Mouse (Mus musculus): Measurements from ENCODE around the gene Gm10570.

The Gm10570 gene

DNA sequence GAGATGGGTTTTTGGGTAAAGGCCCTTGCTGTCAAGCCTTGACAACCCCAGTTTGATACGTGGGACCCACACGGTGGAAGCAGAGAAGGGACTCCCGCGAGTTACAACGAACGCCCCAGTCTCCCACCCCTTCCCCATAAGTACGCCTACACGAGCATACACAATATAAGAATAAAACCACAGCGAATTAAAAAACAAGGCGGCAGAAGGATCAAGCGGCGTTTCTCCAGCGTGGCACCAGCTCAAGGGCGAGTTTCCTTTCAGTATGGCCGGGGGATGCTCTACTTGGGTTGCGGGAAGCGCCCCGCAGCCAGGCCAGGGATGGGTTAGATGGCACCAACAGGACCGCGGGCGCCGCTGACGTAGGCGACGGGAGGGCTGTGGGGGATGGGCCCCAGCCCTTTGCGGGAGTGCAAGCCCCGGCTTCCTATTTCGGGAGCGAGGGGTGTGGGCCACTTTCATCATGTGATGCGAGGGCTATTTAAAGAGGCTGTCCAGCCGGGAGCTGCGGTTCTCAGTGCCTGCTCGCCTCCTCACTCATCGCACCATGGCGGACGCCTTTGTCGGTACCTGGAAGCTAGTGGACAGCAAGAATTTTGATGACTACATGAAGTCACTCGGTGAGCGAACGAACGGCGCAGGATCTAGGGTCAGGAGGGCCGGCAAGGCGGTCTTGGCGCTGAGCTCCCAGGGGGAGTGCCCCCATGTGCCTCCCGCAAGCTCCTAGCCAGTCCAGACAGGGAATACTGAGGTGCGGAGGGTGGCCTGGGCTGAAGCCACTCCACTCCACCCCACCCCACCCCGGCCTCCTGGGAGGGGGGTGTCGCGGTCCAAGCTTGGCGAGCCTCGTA is at the start of gene Gm10570, which contains the start of gene Fabp3:
Gm10570 (minus strand) TSS at position 444 of the 851 bp plus-strand sequence.
Fabp3 (plus strand) TSS at position 365 of the 851 bp plus-strand sequence.
- no peak for DNase-seq (ENCODE audit: low spot score)

DNA sequence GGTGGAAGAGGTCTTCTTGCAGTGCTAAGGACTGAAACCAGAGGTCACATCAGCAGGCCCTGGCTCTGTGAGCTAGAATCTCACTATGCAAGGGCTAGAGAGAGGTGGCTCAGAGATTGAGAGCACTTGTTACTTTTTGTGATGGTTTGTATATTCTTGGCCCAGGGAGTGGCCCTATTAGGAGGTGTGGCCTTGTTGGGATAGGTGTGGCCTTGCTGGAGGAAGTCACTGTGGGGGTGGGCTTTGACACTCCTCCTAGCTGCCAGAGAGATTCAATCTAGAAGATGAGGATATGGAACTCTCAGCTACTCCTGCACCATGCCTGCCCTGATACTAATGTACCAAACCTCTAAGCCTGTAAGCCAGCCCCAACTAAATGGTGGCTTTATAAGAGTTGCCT is 49.5 kb upstream of the Gm10570 start:
- no peak for DNase-seq (ENCODE audit: low spot score)

DNA sequence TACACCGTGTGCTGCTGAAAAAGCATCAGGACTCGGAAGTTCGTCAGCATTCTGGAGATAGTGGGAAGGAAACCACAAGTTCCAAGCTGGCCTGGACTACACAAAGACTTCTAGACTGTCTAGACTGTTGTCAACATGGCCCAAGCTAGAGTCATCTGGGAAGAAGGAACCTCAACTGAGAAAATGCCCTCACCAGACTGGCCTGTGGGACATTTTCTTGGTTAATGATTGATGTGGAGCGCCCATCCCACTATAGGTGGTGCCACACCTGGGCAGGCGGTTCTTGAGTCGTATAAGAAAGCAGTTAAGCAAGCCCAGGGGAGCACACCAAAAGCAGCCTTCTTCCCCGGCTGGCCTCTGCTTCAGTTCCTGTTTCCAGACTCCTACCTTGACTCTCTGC is 44.1 kb upstream of the Gm10570 start:
- no peak for DNase-seq (ENCODE audit: low spot score)

DNA sequence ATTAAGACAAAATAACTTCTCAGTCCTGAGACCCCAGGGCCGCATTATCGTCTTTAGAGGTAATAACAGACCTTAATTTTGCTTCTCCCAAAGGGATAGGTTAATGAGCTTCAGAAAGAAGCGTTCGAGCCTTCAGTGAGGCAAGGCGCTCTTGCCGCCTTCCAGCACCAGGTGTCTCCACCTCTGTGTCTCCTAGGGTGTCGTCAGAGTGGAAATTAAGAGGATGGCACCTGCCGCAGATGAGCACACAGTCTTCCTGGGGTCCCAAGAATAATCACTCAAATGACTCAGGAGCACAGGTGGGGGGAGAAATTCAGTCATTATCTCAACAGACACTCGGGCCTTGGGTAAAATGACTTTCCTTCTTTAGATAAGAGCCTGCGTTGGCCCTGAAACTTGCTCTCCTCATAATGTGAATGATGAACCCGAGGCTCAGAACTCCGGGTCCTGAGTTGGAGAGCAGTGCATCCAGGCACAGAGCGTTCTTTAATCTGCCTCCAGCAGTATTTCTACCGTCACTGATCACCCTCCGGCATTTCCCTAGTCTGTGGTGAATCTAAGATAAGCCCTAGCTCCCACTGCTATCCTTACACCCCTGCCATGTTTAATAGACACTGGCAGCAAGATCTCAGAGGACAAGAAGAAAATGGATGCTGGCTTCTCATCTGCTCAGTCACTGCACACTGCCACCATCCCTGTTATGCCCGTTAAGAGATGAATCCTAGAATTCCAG is 42.4 kb upstream of the Gm10570 start:
- DNase-seq (ENCODE audit: low spot score), result no peak

DNA sequence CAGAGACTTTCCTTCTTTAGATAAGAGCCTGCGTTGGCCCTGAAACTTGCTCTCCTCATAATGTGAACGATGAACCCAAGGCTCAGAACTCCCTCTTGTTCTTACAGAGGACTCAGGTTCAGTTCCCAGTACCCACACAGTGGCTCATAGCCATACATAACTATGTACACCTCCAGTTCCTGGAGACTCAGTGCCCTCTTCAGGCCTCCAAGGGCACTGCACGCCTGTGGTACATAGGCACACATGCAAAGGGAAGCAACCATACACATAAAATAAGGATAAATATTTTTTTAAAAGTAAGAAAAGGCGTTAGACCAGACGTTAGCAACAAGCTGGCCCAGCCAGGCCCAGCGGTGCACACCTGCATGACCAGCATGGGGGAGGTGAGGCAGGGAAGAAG is 41.2 kb upstream of the Gm10570 start:
- no peak for DNase-seq (ENCODE audit: low spot score)

DNA sequence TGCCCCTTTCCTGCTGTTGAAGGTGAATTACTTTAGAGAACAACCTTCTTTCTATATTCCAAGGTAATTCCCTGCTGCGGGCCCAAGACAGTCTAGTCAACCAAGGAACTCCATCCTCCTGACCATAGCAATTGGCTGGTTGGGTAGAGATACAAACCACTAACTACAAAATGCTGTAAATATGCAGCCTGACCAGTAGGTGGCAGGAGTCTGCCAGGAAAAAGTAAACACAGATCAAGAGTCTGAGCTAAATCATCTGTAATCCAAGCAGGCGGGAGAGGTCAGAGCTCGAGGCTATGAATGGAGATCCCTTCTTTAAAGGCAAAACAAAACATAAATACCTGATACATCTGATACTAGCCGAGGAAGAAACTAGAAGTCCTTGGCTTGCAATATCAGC is 33.2 kb upstream of the Gm10570 start:
- DNase-seq (ENCODE audit: low spot score), result peak; percentile 71

DNA sequence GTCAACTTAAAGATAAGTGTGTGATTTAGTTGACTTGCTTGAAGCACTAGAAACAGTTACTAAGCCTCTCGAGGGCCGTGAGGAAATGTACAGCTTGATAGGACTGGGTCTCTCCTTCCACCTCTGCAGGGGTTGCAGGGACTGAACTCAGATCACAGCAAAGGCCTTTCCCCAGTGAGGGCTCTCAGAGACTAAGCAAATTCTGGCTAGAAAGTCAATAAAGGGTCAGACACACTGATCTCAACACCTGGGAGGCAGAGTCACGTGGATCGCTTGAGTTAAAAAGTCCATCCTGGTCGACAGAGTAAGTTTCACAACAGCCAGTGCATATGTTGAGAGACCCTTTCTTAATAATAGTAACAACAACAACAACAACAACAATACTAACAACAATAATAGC is 27.4 kb upstream of the Gm10570 start:
- DNase-seq (ENCODE audit: low spot score), result no peak

DNA sequence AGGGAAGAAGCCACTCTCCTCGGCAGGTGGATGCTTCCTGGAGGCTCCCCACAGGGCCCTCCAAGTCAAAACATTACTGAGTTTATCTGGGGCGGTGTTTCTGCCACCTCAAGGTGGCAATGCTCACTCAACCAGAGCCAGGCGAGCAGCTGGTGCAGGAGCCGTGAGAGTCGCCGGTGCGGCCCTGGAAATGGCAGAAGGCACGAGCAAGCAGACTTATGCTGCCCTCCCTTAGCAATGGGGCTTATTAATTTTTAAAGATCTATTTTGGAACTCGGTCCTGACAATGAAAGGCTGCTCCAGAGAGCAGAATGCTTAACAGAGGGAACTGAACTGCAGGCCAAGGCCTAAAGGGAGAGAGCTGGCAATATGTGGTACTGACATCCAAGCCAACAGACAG is 18.9 kb upstream of the Gm10570 start:
- no peak for DNase-seq (ENCODE audit: low spot score)

DNA sequence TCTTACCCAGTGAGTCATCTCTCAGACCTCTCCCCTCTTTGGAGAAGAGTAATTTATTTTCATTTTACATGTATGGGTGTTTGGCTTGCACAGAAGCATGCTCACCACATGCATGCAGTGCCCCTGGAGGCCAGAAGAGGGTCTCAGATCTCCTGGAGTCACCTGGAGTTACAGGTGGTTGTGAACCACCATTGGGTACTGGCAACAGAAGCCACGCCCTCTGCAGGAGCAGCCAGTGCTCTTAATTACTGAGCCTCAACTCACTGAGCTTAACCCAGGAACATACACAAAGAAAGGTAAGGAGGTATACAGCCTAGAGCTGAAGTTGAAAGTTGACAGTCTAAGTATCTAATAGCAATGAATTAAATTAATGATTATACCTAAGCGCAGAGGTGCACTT is 17.0 kb upstream of the Gm10570 start:
- no peak for DNase-seq (ENCODE audit: low spot score)

DNA sequence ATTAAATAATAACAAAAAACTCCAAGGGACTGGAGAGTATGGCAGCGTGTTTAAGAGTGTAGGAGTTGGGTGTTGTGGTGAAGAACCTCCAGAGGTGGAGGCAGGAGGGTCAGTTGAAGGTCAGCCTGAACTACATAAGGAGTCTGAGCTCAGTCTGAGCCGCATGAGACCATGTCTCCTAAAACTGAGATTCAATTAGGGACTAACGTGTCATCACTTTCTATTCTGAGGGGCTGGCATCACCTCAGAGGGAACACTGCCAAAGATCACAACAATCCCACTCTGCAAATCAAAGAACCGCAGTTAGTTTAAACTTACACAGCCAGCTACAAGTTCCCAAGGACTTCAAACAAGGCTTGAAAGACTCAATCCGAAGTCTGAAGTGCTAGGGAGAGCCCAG is 15.1 kb upstream of the Gm10570 start:
- DNase-seq (ENCODE audit: low spot score), result no peak

DNA sequence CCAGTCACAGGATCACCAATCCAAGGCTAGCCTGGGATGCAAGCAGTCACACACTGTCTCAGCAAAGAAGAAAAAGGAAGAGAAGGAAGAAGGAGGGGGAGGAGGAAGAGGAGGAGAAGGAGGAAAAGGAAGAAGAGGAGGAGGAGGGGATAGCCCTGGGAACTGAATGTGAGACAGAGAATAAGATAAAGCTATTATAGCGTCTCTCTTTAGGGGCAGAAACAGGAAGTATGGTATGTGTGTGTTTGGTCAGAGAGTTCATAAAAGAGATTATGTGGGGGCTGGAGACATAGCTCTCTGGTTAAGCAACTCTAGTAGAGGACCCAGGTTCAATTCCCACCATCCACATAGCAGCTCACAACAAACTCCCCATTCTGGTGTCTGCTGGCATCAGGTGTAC is 14.7 kb upstream of the Gm10570 start:
- no peak for DNase-seq (ENCODE audit: low spot score)

DNA sequence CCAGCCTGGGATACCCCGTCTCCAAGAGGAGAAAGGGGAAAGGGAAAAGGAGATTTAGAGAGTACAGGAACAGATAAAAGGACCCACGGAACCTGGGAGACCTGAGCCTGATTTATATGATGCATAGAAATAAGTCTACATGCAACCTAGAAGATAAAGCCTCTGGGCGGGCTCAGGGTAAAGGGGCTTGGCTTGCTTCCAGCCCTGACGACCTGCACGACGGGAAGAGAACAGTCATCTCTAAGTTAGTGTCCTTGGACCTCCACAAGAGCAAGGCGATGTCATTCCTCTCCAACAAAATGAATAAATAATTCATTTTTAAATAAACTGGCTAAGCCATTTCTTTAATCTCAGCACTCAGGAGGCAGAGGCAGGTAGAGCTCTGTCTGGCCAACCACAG is 14.1 kb upstream of the Gm10570 start:
- DNase-seq (ENCODE audit: low spot score), result no peak

DNA sequence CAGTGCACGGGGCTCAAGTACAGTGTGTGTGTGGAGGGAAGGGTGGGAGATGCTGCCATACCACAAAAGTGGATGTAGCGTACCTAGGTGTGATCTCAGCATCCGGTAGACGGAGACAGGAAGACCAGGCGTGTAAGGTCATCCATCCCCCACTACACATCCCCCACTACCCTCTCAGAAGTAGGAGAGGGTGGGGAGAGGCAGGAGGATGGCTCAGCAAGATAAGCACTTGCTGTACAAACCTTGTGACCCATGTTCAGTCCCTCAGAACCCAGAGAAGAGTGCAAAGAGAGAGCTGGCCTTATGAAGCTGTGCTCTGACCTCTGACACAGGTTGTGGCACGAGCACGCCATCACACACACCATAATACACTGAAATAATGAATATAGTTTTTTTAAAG is 13.2 kb upstream of the Gm10570 start:
- no peak for DNase-seq (ENCODE audit: low spot score)

DNA sequence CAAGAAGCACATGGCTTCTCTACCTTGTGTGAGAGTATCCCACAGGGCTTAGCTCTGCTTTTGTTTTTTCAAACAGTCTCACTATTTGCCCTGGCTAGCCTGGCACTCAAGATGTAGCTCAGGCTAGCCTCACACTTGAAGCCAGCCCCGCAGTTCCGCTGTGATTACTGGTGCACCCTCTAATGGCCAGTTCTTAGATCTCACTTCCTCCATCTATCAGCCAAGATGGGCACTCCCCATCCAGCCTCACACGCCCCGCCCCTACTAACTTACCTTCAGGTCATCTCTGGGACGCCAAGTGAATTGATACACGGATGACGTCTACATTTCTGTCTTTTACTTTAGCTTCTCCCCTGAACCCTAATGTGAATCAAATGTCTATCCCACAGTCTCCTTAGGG is 11.1 kb upstream of the Gm10570 start:
- no peak for DNase-seq (ENCODE audit: low spot score)

DNA sequence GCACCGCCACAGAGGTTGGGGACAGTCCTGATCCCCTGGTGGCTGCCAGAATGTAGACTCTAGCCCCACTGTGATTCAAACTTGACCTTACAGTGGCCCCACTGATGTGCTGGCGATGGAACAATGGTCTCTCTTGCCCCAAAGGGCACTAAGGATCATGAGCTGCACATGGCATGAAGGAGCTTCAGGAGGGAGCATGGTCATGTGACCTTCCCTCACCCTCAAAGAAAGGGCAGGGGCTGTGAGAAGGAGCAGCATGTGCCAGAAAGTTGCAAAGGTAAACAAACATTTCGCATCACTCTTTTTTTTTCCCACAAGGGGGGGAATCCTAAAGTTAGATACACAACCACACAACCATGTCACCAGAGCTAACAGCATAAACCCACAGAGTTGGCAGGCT is 9.6 kb upstream of the Gm10570 start:
- no peak for DNase-seq (ENCODE audit: low spot score)

DNA sequence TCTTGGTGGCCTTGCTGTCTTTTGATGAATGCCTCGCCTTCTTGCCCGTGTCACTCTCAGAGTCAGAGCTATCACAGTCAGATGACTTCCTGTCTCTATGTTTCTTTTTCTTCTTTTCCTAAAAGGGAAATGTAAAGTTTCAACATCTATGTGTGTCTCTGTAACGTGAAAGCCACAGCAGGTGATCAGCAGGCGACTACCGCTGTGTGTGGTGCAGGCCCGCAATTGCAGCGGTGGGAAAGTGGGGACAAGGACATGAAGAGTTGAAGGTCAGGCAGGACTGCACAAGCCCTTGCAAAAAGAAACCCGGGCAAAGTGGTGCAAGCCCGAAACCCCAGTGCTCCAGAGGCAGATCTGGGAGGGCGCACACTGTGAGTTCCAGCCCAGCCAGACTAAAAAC is 8.2 kb upstream of the Gm10570 start:
- no peak for DNase-seq (ENCODE audit: low spot score)

DNA sequence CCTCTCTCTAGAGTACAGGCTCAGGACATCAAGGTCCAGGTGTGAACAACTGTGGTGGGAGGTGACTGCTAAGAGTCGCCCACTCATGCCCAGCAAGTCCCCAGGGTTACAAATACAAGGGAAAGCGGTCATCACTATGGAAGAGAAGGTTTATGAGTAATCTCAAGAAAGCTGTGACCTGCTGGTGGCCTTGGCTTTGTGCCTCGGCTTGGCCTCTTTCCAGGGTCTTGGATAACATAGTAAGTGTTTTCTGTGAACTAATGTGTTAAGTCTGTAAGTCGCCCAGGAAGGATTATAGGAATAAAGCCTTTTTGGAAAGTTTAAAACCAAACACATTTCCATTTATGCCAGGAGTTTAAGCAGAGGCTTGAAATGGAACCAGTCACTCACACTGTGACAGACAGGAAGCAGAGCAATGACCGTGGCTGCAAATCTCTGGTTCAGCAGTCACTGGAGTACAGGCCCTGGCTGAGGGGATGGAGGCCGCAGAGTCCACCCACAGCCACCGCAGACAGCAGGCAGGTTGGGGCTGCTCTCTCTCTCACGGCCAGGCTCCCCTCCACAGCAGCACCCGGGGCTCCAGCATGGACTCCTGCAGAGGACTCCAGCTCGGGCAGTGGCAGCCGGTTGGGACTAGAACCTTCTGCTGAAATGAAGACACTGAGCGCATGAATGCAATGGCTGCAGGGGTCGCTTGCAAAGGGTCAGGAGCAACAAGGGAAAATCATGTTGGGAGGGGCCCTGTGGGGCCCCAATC is 7.5 kb upstream of the Gm10570 start:
- peak; percentile 46 for DNase-seq (ENCODE audit: low spot score)

DNA sequence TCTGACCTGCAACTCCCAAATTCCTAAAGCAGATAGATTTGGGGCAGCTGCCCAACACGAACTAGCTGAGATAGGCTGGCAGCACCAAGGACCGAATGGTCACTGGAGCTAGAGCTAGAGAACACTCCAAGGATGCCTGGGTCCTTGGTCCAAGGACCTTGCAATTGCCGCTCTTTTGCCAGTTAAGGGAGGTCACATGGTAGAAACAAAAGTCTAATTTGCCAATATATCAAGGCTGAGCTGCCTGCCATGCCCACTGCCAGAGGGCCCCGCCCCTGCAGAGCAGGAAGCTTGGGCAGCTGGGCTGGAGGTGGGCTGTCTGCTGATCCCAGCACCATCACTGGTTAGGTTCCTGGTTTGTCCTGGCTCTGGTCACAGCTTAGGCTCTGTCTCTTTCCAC is 5.1 kb upstream of the Gm10570 start:
- DNase-seq (ENCODE audit: low spot score), result no peak

DNA sequence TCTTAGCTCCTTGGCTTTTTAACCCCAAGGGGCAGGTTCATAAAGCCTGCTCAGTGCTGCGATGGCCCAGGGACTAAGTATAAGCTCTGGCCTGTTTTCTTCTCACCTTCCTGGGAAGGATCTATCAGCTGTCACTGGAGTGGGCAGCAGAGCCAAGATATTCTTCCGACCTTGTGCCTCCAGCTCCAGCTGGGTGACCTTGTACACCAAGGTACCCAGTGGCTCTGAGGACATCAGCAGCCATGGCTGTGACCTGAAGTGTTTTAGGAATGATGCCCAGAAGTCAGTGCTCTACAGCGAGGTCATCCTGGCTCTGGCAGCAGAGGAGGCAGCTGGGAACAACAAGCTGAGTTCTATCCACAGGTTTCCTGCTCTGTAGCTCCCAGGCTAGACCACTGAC is 4.1 kb upstream of the Gm10570 start:
- DNase-seq (ENCODE audit: low spot score), result no peak

DNA sequence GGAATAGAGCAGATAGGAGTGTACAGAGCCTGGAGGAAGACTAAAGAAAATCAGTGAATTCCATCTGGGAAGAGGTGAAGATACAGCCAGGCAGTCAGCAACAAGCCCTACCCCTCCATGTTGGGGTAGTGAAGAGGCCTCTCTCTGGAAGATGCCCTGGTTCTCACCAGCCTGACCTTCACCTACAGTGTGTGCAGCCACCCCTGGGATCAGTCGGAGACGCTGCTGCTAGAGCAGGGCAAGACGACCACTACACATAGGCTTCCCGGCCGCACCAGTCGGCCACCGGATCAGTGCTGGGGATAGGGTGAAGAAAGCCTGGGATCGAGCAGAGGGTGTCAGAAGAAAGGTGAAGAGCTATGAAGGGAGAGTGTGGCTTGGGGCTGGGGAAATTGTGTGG is 780 bp upstream of the Gm10570 start:
- DNase-seq (ENCODE audit: low spot score), result no peak

DNA sequence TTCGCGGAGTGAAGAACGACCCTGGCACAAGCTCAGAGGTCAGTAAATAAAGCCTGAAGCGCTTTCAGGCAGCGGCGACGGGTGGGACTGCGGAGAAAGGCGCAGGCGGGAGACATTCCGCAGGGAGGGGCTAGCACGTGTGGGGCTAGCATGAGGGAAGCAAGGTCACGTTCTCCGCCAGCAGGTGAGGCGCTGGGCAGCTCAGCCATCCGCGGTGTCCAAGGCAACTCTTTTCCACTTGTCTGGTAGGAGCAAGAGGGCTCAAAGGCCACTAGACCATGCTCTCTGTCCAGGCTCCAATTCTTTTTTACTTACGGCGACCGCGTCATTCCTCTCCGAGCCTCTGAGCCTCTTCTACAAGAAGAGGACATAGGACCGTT is 633 bp downstream of the Gm10570 start:
- DNase-seq (ENCODE audit: low spot score), result no peak

DNA sequence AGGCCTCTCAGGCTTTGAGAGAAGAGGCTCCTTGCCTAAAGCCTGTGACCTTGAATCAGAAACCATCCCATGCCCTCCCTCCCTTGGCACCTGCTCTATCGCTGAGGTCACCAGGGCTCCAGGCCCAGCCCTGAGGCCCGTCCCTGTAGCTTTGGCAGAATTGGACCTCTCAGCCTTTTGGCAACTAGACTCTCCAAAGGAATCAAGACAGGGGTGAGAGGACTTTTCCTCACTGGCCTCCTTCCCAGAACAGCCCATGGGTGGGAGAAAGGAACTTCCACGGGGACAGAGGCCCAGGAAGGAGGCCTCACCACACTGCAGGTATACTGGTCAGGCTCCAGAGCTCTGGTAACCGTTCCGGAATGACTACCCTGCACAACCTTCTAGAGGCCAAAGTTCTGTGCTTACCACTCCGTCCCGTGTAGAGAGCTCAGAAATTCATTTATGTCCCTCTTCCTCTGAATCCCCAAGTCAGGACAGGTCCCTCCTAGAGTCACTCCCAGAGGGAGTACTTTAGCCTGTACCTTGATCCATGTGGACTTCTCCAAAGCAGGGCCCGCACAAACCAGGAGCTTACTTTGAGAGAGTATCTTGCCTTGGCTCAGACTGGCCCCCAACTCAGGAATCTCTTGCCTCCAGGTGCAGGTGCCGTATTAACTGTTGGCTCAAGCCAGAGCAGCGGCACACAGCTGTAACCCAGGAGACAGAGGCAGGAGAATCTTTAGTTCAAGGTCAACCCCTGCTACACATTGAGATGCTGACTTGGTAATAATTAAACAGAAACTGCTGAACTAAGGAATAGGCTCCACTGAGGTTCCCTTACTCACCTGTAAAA is 1.5 kb downstream of the Gm10570 start:
- DNase-seq (ENCODE audit: low spot score), result no peak

Data from MN1 (cell line).